Mouse (Mus musculus) MN1 (cell line): Measurements from ENCODE around the gene Herc4.

ENCODE experiments used
- DNase-seq: peaks from one replicate; pipeline ENCODE4 v3.0.0-alpha.2; 2016; ENCODE audit warnings: low spot score

Gene Herc4

DNA sequence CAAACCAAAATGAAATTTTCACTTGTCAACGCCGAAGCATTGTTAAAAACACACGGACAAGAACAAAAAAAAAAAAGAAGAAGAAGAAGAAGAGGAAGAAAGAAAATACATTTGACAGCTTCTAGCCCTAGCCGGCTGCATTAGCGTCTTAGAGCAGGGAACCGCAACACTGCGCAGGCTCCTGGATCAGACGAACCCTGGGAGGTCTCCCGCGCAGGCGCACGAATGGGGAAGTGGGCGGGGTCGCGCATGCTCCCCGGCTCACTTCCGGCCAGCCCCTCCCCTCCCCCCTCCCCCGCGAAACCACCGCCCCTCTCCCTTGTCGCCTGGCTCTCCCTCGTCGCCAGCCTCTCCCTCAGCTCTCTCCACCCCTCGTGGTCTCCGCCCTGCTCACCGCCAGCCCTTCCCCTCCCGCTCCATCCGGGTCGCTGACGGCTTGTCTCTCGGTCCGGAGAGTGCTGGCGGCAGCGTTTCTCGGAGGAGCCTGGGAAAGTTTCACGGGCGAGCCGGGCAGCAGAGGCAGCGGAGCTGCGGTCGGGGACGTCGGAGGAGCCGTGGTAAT is at the start of gene Herc4:
TSS of gene Herc4 (plus strand) at position 318 of the 562 bp plus-strand sequence.
- DNase-seq, result peak; percentile 95

DNA sequence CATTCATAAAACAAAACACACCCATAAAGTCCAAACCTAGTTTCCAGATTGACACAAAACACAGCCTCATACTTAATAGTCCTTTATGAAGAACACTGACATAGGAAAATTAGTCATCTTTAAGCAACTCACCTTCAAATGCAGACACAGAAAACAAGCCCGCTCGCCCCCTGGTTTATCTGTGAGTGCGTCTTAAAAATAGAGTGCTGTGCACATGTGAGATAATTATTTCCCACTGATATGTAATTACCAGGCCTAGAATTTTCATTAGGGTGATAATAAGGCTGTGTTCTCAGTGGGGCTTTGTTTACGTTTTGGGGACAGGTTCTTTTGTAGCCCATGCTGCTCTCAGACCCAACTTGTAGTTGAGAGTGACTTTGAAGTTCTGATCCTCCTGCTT is 44.6 kb upstream of the Herc4 start:
- DNase-seq, result no peak

DNA sequence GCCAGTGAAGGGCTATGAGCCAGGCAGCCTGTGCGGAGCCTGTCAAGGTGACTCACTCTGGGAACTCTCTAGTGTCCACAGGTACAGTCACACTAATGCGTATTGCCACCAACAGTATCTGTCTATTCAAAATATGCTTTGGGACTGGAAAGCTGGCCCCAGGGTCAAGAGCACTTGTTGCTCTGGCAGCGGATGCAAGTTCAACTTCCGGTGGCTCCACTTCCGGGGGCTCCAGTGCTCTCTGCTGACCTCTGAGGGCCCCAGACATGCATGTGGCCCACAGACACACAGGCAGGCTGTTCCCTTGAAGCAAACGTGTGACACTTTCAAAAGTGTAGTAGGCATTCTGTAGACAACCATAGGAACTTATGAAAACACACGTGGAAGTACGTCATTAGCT is 42.1 kb upstream of the Herc4 start:
- no peak for DNase-seq

DNA sequence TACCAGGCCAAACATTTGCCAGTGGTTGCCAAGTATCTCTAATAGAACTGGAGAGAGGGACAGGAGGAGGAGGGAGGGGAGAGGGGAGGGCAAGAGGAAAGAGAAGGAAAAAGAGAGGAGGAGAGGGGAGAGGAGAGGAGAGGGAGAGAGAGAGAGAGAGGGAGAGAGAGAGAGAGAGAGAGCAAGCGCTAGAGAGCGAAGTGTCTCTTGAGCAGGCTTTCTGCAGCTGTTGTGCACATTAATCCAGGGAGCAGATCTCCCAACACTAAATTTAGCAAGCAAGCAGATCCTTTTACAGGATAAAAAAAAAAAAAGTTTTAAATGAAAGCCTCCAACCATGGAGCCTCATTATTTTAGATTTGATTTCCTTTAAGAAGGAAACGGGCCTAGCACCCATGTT is 40.6 kb upstream of the Herc4 start:
- DNase-seq, result no peak

DNA sequence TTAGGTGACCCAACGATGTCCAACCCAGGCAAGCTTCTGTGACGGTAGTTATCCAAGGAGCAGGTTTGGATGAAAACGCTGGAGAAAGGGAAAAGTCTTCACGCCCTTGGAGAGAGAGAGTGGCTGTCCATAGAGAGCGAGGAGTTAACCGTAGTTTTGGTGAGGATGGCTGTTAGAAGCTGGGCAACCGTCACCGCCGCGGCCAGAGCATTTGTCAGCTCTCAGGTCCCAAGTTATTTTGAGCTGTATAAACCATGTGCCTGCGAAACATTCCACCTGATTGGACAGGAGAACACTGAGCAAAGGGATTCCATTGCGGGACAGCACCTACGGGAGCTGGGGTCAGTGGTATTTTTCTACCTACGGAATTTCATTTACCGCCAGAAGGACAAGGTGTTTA is 39.9 kb upstream of the Herc4 start, which contains the start of gene Mypn:
TSS of gene Mypn (minus strand) at position 225 of the 400 bp plus-strand sequence.
- DNase-seq, result no peak

DNA sequence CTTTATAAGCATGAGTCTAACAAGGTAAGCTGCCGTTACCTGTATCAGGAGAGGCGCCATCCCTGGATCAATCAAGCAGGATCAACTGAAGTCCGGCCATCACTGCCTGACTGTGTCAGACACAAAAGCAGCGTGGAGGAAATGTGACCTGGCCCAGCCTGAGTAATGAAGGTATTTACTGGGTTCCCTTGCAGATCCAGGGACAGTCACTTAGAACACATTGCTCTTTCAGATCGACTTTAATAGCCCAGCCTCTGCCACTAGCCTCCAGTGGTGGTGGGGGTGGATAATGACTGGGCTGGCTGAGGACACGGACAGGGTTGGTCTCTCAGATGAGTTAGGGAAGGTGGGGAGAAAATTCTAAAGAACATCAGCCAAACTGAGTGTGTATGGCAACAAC is 34.7 kb upstream of the Herc4 start:
- no peak for DNase-seq

DNA sequence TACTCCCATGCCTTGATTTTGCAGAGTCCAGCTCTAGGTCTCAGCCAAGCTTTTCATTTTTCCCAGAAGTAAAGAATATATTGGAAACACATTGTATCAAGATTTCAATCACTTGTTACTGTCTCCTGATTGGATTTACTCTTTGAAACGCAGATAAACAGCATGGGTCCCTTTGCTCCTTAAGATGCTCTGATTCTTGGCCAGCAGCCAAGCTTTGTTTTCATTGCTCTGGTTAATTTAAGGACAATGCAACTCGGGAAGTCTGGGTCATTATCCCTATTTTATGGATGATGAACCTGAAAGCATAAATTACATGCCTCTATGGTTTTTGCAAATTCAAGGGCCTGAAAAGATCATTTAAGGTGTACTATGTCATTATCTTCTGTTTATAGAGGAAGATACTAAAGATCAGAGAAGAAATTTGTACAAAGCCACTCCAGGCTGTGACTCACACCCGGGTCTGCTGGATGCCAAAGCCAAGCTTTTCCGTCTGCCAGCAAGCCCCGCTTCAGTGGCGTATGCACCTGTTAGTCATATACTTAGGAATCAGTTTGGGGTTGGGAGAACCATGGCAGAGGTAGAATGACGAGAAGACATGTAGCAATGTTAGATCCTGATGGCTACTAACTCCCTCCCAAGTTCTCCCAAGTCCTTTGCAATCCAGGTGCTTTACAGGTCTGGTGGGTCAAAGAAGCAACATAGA is 22.4 kb upstream of the Herc4 start:
- peak; percentile 60 for DNase-seq

DNA sequence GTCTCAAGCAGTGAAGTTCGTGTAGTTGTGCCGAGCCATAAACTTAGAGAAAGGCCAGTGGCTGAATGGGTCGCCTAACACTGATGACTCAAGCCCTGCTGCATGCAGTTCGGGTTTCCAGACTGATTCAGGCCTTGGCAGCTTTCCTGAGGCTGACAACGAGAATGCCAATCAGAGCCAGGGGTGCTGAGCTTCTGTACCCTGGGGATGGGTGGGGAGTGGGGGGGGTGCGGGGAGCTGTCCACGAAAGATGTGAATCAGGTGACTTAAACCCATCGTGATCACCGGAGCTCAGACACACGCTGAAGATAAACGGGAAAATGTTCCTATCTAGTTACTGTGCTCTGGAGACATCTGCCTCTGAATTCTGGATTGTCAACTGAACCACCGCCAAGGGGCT is 19.3 kb upstream of the Herc4 start:
- no peak for DNase-seq

DNA sequence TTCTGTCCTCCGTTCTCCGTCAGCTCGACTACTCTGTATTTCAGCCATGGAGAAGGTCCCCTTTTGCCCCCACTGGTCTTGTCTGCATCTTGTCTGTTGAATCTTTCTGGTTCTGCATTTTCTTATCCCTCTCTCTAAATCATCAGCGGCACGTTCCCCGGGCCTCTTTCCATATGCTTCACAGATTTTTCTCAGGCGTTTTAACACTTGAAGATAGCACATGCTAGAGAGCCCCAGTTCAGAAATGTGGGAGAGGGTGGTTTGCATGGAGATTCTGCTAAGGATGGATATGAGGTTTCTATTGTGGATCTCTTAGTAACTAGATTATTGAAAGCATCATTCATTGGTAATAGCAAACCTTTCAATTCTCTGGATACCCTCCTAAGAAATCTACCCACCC is 13.3 kb upstream of the Herc4 start:
- DNase-seq, result no peak

DNA sequence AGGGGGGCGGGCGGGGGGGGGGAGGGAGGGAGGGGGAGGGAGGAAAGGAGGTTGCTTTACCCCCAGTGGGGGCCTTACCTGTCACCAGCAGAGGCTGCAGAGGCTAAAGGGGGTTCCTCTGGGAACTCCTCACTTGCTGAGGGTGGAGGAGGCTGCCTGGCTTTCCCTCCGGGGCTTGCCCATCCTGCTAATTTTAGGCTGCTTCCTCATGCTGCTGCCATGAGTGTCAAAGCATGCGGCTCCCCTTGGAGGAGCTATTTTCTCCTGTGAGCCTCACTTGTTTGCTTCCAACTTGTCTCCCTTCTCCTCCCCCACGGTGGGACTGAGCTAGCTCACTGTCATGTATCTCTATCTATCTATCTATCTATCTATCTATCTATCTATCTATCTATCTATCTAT is 12.8 kb upstream of the Herc4 start:
- no peak for DNase-seq

DNA sequence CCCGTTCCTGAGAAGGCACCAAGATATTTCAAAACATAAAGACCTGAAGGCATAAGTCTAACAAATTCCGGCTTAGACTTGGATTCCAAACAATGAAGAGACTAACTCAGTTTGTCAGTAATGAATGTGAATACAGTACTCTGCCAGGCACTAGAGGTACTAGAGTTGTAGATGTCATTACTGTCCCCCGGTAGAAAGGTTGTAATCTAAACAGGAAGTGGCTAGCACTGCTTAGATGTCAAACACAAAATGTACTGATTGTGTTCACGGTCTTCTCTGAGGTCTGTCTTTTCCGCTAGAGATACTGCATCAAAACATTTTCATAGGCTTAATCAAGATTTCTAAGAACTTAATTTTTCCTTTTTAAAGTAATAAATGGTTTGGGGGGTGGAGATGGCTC is 12.0 kb upstream of the Herc4 start:
- no peak for DNase-seq

DNA sequence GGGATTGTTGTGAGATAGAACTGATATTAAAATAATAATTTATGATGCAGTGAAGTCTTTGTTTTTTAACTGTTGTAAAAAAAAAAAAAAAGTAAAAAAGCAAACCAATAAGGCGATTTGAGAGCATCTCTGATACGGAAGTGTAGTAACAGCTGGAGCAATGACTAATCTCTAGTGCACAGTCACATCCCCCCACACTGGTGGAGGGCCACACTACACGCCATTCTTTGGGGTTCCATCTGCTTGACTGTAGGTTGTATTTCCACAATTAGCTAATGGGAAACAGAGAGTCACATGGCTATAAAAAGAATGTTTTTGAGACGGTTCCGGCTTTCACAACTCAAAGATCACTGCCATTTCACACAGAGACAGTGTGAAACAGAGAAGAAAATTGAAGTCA is 9.5 kb upstream of the Herc4 start:
- DNase-seq, result no peak

DNA sequence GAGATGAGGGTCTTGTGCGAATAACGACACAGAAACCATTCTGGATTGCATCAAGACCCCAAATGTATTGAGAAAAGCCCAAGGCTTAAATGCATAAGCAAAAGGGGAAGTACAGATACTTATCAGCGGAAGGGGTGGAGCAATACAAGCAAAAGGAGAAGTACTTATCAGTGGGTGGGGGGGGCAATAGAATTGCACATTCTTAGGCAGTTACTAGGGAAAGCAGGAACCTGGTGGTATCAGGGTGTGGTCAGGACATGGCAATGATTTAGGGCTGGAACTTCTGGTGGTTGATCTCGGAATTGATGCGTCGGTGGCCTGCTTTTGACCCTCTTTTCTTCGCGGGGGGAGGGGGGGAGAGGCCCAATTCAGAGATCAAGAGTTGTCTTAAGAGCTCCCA is 7.7 kb upstream of the Herc4 start:
- no peak for DNase-seq

DNA sequence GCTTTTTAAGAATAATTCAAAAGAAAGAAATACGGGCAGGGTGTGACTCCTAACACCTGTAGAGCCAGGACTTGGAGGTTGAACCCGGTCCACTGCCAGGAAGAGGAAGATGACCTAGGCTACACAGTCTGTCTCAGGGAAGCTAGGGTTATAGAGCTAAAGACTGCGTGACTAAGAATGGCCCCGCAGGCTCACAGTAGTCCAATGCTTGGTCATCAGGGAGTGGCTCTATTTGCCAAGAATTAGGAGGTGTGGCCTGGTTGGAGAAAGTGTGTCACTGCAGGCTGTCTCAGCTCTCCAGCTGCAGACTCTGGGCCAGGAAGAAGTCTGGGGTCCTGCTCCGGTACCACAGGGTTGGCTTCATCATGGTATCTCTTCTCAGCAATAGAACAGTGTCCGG is 6.9 kb upstream of the Herc4 start:
- DNase-seq, result no peak

DNA sequence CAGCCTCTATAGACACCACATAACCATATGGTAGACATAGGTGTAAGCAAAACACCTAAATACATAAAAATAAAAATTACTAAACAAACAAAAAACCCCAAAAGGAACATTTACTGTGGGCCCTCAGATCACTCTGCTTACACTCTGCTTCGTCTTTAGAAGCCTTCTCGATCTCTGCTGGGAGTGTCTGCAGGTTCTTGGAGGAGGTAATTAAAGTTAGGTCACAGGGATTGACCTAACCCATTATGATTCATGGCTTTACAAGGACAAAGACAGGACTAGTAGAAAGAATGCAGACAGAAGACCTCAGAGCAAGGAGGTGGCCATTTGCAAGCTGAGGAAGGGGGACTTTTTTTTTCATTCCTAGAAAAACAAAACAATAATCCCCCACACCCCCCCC is 6.4 kb upstream of the Herc4 start:
- DNase-seq, result no peak

DNA sequence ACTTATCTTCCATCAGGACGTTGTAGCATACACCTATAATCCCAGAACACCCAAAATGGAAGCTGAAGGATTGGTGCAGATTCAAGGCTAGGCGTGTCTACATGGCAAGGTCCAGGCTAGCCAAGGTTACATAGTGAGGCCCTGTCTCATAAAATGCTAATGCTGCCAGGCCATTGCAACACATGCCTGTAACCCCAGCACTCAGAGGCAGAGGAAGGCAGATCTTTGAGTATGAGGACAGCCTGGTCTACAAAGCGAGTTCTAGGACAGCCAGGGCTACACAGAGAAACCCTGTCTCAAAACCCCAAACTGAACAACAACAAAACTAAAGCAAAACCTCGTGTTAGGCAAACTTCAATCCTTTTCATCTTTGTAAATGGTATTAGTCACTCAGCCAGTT is 5.5 kb upstream of the Herc4 start:
- DNase-seq, result no peak

DNA sequence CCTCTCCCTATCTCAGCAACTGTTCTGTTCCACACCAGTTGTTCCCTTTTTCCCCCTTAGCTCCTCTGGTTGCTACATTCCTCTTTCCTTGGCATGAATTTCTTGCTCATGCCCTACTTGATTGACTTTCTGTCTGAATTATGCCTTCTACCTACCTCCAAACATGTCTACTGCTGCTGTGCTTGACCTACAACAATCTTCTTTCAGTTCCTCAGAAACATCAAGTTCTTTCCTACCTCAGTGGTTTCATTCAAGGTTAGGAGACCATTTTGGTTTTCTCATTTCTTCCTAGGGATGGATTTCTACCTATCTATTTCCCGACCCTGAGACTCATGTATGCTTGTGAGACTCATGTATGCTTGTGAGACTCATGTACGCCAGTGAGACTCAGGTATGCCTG is 3.8 kb upstream of the Herc4 start:
- no peak for DNase-seq

DNA sequence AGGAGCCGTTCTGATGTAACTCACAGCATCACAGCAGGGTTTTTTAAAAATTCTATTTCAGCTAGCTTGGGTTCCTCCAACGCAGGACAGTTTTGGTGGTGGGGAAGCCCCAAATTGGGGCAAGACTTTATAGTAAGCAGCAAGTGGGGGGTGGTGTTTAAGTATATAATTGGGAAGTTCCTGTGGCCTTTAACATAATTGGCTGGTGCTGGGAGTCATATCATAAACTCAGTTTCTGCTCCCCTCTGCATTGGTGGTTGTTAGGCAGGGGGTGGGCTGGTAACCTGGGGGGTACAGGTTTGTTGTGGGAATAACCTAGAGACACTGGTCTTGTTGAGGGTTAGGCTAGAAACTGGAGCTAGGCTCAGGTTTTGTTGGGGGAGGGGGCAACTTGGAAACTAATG is 2.7 kb upstream of the Herc4 start:
- no peak for DNase-seq

DNA sequence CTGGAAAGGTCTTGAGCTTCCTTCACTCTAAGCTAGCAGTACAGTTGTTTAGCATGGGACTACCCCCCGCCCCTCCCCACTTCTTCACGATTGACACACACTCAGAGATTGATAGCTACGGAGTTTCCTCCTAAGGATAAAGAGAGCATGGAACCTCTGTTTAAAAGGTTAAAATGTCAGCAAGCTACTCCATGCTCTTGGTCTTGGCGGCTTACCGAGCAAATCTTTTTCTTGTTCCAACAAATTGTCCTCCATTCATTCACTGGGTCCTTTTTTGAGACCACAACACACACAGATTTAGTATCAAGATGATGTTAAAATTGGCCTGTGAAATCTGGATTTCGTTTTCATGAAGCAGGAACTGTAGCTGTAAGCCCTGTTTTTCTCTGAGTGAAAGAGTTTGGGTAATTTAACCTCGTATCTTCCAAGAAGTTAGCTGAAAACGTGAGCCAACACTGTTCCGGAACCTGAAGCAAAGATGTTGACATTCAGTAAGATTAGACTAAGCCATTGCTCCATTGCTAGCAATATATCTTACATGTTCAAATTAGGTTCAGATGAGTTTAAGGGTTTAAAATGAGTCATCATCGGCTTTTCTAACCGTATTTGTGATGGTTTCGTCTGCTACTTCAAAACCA is 693 bp upstream of the Herc4 start:
- peak; percentile 11 for DNase-seq

DNA sequence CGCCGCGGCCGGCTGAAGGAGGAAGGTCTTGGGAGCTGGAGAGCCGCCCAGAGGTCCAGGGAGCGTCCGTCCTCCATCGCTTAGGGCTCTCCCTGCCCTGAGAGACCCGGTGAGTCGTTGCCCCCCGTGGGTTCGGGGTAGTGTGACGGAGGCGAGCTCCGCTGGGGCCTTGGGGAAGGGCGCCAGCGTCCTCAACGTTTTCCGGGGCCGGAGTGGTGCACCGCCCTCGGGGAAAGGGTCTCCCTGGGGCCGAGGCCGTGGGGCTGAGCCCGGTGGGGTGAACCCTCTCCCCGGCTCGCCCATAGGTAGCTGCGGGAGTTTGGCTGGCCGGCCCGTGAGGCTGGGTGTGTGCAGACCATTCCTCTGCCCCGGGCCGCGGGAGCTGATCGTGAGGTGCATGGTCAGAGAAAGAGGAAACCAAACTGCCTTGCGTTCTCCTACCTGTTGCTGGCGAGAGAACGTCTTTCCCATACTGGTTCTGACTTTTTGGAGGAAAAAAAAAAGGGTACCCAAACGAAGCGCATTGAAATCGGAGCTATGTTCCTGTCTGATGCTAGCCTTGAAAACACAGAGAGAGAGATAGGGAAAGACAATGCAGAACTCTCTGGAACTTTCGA is 553 bp downstream of the Herc4 start:
- no peak for DNase-seq

DNA sequence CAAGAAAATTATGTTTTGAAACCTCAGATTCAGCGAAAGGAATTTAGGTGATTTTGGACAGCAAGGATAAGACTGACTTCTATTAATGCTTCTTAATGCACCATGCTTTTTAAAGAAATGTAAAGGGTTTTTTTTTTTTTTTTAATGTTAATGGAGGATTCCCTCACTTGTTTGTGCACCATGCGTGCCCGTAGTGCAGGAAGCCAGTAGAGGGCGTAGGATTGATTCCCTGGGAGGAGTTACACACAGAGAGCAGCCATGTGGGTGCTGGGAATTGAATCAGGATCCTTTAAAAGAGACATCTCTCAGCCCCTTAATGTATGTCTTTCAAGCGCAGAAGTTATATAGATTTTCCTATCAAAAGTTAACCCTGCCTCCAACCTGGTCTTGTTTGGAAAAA is 1.1 kb downstream of the Herc4 start:
- DNase-seq, result peak; percentile 63

DNA sequence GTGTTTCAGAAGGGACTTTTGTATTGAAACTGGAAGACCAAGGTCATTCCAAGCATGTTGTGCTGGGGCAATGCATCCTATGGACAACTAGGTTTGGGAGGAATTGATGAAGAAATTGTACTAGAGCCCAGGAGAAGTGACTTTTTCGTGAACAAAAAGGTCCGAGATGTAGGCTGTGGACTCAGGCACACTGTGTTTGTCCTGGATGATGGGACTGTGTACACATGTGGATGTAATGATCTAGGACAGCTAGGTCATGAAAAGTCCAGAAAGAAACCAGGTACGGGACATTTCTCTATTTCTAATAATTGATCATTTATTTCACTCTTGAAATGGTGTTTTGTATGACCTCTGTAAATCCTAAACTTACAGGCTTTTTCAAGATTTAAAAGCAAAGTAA is 2.2 kb downstream of the Herc4 start:
- DNase-seq, result no peak

DNA sequence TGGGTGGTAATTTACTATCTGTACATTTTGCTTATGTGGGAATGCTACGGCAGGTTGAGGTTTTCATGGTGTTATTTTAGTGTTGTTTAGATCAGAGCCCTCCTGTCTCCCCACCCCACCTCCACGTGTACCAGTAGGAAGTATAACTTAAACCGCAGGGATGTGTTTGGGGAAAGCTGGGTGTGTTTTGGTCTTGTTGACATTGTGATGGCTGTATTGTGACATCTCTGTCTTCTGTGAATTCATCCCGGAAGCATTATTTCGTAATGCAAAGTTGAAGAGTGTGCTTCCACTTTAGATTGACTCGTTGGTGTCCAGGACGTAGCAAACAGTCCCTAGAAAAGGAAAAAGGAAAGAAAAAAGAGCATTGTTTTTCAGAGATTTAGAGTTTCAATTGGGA is 3.8 kb downstream of the Herc4 start:
- no peak for DNase-seq
